Mouse (Mus musculus) gonadal fat pad, adult 2 months (tissue): ENCODE measurements around the gene Dnmbp. TPM values are rescaled to one million over a fixed set of nuclear protein-coding genes. Genes with fewer than 3 reads are reported as not detected.

Source experiments
- DNase-seq: peaks from one replicate; pipeline ENCODE4 v3.0.0-alpha.2; 2012; ENCODE audit warnings: low read depth
- polyA plus RNA-seq: library from polyadenylated mRNA; depleted of rRNA; stranded (reverse); fragments of >200 nt; gene quantifications from 2 replicates; pipeline ENCODE4 v1.2.3, GENCODE M21; 2012; rRNA removed

Dnmbp gene
- polyA plus RNA-seq, 1 experiment: 31.6 TPM

DNA sequence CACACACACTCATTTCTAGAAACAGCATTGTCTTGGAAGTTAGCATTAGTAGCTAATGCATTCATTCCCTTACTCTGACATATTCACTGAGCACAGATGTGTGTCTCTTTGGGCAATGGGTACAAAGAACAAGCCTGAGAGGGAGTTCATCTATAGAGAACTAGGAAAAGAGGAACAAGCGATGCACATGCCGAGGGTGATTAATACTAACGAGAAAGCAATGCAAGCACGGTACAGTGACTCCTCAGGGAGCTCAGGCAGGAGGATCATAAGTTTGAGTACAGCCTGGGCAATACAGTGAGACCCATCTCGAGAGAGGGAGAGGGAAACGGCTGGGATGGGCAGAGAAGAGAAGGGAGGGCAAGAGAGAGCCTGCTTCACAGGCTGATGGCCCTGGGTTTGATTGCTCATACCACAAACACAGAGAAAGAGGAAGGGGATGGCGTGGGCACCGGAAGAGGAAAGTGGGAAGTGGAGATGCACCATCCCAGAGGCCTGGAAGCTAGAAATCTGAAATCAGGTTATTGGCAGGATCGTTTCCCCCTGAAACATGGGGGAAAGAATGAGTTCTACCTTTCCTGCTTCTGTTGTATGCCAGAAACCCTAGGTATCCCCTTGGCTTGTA lies 138.5 kb downstream of the Dnmbp start:
- DNase-seq: no peak

DNA sequence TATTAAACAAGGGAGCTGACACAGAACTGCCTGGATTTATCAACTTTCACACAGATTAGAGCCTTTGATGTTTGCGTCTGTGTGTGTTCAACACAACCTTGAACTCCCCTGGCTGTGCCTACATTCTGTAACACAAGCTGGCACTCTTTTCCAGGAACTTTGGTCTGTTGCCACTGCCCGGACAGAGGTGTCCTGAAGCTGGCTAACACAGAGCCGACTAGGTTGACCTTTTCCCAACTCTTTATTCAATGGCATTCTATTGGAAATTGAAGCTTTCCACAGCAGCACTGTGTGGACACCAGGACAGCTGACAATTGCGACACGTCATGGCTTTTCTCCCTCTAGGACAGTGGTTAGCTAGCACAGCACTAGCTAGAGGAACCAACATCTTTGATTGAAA lies 142.8 kb downstream of the Dnmbp start:
- no peak for DNase-seq

Other genes with a start within 250 kb of the Dnmbp start
- gene Cutc, start 187.2 kb downstream of the Dnmbp start, polyA plus RNA-seq: 9.6 and 10.3 TPM in 2 replicates
- 31.0 and 38.4 TPM in 2 replicates for gene Cox15, start 187.2 kb downstream of the Dnmbp start, polyA plus RNA-seq
- 0.14 and 0.28 TPM in 2 replicates for gene Abcc2, start 158.0 kb downstream of the Dnmbp start, polyA plus RNA-seq
- gene Cpn1, start 46.4 kb upstream of the Dnmbp start, polyA plus RNA-seq: 18.6 and 29.0 TPM in 2 replicates
- gene Cyp2c23, start 89.0 kb upstream of the Dnmbp start, polyA plus RNA-seq: 0.25 and 0.31 TPM in 2 replicates
- gene Erlin1, start 129.6 kb upstream of the Dnmbp start, polyA plus RNA-seq: 9.5 and 9.9 TPM in 2 replicates
- gene Chuk, start 167.3 kb upstream of the Dnmbp start, polyA plus RNA-seq: 19.4 and 20.0 TPM in 2 replicates
- 8.0 and 8.5 TPM in 2 replicates for gene Cwf19l1, start 195.7 kb upstream of the Dnmbp start, polyA plus RNA-seq
- 21.3 and 22.1 TPM in 2 replicates for gene Bloc1s2, start 206.3 kb upstream of the Dnmbp start, polyA plus RNA-seq